Mouse (Mus musculus): ENCODE data around the gene Tmem40. TPM values are rescaled to one million over a fixed set of nuclear protein-coding genes. Genes with fewer than 3 reads are reported as not detected.

Tmem40 gene
- polyA plus RNA-seq, 1 experiment from 2014 or later: 0.84 TPM

DNA sequence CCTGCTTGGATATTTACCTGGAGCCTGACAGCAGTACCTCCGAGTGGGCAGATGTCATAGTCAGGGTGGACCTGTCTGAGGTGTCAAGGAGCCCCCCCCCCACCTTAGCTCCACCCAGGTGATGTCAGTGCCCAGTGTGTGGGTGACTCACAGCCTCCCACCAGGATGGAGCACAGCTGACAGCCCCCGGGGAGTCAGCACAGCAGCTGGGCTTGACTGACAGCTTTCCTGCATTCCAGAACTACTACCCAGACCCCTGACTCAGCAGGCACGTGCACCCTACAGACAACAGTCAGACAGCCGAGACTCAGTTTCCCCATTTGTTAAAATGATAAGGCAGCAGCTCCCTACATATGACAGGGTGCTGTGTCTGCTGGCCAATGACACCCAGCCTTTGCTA, 1.2 kb downstream of the Tmem40 start:
- WGBS: 64% methylated on average over 4 of the region's 4 CpGs
- Histone ChIP-seq H3K27ac (no peak overlapping the region), H3K27me3 (no peaks in the 10 kb centered on the region), H3K4me1 (peaks cover 17% of the 10 kb centered on the region), H3K4me2 (no peak overlapping the region), H3K36me3 (ENCODE audit: poor library complexity, severe bottlenecking) (no peaks in the 10 kb centered on the region), H3K9ac (no peak overlapping the region), H3K9me3 (replicated peaks) (no peaks in the 10 kb centered on the region), H3K4me3 (no peak overlapping the region)
- no peak for ATAC-seq

- Histone ChIP-seq H3K4me1 (peaks cover 17% of the 10 kb centered on the region), H3K9ac (no peak overlapping the region), H3K27me3 (no peaks in the 10 kb centered on the region), H3K4me3 (no peak overlapping the region), H3K4me2 (no peak overlapping the region), H3K36me3 (ENCODE audit: poor library complexity, severe bottlenecking) (no peaks in the 10 kb centered on the region), H3K27ac (no peak overlapping the region), H3K9me3 (replicated peaks) (no peaks in the 10 kb centered on the region)
- no peak for ATAC-seq
- WGBS: 92% methylated on average over 4 of the region's 4 CpGs
Observed at GRCm38 (mm10) chr6:115760137-115760536, 2.1 kb downstream of the Tmem40 start.

DNA sequence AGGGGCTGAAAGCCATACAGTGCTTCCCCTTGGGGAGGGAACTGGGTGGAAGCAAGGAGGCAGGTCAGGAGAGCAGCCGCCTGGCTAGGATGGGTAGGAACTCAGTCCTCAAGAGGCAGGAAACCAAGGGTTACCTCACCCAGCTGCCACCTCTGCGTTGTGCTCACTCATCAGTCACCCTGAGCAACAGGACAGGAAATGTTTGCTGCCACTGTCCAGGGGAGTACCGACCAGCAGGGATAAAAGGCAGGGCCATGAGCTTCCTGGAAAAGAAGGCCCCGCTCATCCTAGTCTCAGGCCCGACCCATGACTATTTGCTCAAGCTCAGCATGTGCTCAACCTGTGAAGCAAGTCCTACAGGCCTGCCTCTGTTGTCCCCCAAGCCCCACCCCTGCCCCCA, 2.7 kb downstream of the Tmem40 start:
- Histone ChIP-seq H3K4me3 (no peak overlapping the region), H3K4me1 (peaks cover 17% of the 10 kb centered on the region), H3K36me3 (ENCODE audit: poor library complexity, severe bottlenecking) (no peaks in the 10 kb centered on the region), H3K27ac (no peak overlapping the region), H3K4me2 (no peak overlapping the region), H3K9ac (no peak overlapping the region), H3K27me3 (no peaks in the 10 kb centered on the region), H3K9me3 (replicated peaks) (no peaks in the 10 kb centered on the region)
- no peak for ATAC-seq
- 89% methylated on average over 5 of the region's 5 CpGs for WGBS

DNA sequence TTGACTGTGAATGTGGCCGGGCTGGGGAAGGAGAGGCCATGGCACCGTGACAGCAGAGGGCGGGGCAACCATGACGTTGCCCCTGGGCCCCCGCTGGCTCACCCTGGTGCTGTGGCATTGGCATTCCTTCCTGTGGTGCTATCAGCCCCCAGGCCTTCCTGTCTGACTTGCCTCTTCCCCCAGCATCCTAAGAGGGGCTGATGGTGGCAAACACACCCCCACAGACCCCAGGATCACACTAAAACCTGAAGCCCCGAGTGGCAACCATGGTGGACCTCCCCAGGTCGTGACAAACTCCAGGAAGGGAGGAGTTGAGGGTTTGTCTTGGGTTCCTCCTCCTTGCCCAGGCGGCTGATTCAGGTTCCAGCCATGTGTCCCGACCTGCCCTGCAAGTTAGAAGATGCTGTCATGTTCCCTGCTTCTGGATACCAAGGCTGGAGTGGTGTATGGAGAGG, 3.2 kb downstream of the Tmem40 start:
- Histone ChIP-seq H3K27me3 (no peaks in the 10 kb centered on the region), H3K27ac (no peak overlapping the region), H3K9ac (no peak overlapping the region), H3K4me3 (no peak overlapping the region), H3K9me3 (replicated peaks) (no peaks in the 10 kb centered on the region), H3K36me3 (ENCODE audit: poor library complexity, severe bottlenecking) (no peaks in the 10 kb centered on the region), H3K4me1 (peaks cover 13% of the 10 kb centered on the region), H3K4me2 (no peak overlapping the region)
- WGBS: 72% methylated on average over 9 of the region's 9 CpGs
- no peak for ATAC-seq

GRCm38 (mm10) chr6:115755536-115755935, 6.7 kb downstream of the Tmem40 start:
- 84% methylated on average over 7 of the region's 7 CpGs for WGBS
- no peak for ATAC-seq

DNA sequence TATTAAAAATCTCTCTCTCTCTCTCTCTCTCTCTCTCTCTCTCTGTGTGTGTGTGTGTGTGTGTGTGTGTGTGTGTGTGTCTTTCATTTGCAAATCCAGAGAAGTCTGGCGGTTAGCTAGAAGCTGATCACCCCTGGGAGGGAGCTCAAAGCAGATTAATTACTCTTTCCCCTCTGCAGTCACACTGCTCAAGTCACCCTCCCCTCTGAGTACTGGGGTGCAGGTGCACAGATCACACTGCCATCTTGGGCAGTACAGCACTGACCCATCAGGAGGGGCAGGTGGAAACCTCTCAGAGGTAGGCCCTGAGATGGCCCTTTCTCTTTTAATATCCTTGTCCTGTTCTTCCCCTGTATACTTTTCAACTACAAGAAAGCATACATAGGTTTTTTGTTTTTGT, 15.9 kb downstream of the Tmem40 start:
- H3K27ac ChIP-seq: no peak overlapping the region
- no peak for ATAC-seq
- H3K36me3 ChIP-seq (ENCODE audit: poor library complexity, severe bottlenecking): no peaks in the 10 kb centered on the region
- WGBS: 7% methylated on average over 1 of the region's 1 CpGs
- no peak overlapping the region for H3K9ac ChIP-seq
- H3K4me3 ChIP-seq: no peak overlapping the region
- no peaks in the 10 kb centered on the region for H3K4me1 ChIP-seq
- H3K9me3 ChIP-seq (replicated peaks): no peaks in the 10 kb centered on the region
- no peak overlapping the region for H3K4me2 ChIP-seq
- H3K27me3 ChIP-seq: no peaks in the 10 kb centered on the region

More at GRCm38 (mm10) chr6:115755536-115755935, 6.7 kb downstream of the Tmem40 start:
- Histone ChIP-seq H3K4me1 (no peaks in the 10 kb centered on the region), H3K36me3 (ENCODE audit: poor library complexity, severe bottlenecking) (no peaks in the 10 kb centered on the region), H3K4me2 (no peak overlapping the region), H3K27ac (no peak overlapping the region), H3K27me3 (no peaks in the 10 kb centered on the region), H3K4me3 (no peak overlapping the region), H3K9ac (no peak overlapping the region), H3K9me3 (replicated peaks) (no peaks in the 10 kb centered on the region)

- Histone ChIP-seq H3K27me3 (no peaks in the 10 kb centered on the region), H3K27ac (no peak overlapping the region), H3K9me3 (replicated peaks) (no peaks in the 10 kb centered on the region), H3K4me3 (no peak overlapping the region), H3K36me3 (ENCODE audit: poor library complexity, severe bottlenecking) (no peaks in the 10 kb centered on the region), H3K9ac (no peak overlapping the region), H3K4me2 (no peak overlapping the region), H3K4me1 (no peaks in the 10 kb centered on the region)
- ATAC-seq: no peak
- WGBS: 5% methylated on average over 1 of the region's 1 CpGs
Observed at GRCm38 (mm10) chr6:115743569-115743968, 18.6 kb downstream of the Tmem40 start.

- Histone ChIP-seq H3K4me3 (no peak overlapping the region), H3K9me3 (replicated peaks) (0 out of 2 replicates have a peak, but pooled peaks cover 4% of the 10 kb centered on the region), H3K27ac (no peak overlapping the region), H3K4me1 (no peaks in the 10 kb centered on the region), H3K36me3 (ENCODE audit: poor library complexity, severe bottlenecking) (no peaks in the 10 kb centered on the region), H3K9ac (no peak overlapping the region), H3K27me3 (no peaks in the 10 kb centered on the region), H3K4me2 (no peak overlapping the region)
- no peak for ATAC-seq
- WGBS: 95% methylated on average over 5 of the region's 5 CpGs
Observed at GRCm38 (mm10) chr6:115739056-115739455, 23.2 kb downstream of the Tmem40 start.

DNA sequence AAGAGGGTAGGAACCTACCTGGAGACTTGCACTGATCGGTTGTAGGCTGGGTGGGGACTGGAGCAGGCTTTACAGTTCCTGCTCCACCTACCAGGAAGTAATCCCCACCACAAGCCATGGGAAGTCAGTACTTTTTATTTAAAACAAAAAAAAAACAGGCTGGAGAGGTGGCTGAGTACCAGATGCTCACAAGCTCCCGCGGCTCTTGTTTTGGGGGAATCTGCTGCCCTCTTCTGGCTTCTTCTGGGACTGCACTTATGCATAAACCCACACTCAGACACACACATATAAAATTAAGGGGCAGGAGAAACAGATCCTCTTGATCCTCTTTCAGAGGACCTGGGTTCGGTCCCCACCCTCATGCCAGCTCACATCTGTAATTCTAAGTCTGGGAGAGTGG, 27.3 kb downstream of the Tmem40 start:
- Histone ChIP-seq H3K27ac (no peak overlapping the region), H3K36me3 (ENCODE audit: poor library complexity, severe bottlenecking) (no peaks in the 10 kb centered on the region), H3K4me3 (no peak overlapping the region), H3K27me3 (no peaks in the 10 kb centered on the region), H3K4me1 (no peaks in the 10 kb centered on the region), H3K9ac (no peak overlapping the region), H3K4me2 (no peak overlapping the region), H3K9me3 (replicated peaks) (0 out of 2 replicates have a peak, but pooled peaks cover 4% of the 10 kb centered on the region)
- WGBS: 64% methylated on average over 4 of the region's 4 CpGs
- no peak for ATAC-seq

GRCm38 (mm10) chr6:115732341-115732928, 29.8 kb downstream of the Tmem40 start:
- Histone ChIP-seq H3K9me3 (replicated peaks) (0 out of 2 replicates have a peak, but pooled peaks cover 4% of the 10 kb centered on the region), H3K4me3 (no peak overlapping the region), H3K36me3 (ENCODE audit: poor library complexity, severe bottlenecking) (no peaks in the 10 kb centered on the region), H3K9ac (no peak overlapping the region), H3K4me1 (no peaks in the 10 kb centered on the region), H3K27me3 (no peaks in the 10 kb centered on the region), H3K27ac (no peak overlapping the region), H3K4me2 (no peak overlapping the region)
- WGBS: 83% methylated on average over 22 of the region's 22 CpGs
- no peak for ATAC-seq

- H3K27me3 ChIP-seq: no peaks in the 10 kb centered on the region
- no peaks in the 10 kb centered on the region for H3K36me3 ChIP-seq (ENCODE audit: poor library complexity, severe bottlenecking)
- no peak for ATAC-seq
- 83% methylated on average over 20 of the region's 20 CpGs for WGBS
- no peak overlapping the region for H3K27ac ChIP-seq
- no peak overlapping the region for H3K4me2 ChIP-seq
- H3K4me3 ChIP-seq: no peak overlapping the region
- H3K9ac ChIP-seq: no peak overlapping the region
- no peaks in the 10 kb centered on the region for H3K4me1 ChIP-seq
- H3K9me3 ChIP-seq (replicated peaks): peaks cover 7% of the 10 kb centered on the region; the same call in 1 of the 2 replicates
Observed at GRCm38 (mm10) chr6:115730560-115731342, 31.5 kb downstream of the Tmem40 start.

GRCm38 (mm10) chr6:115727570-115727969, 34.6 kb downstream of the Tmem40 start:
- no peak for ATAC-seq

More at GRCm38 (mm10) chr6:115727570-115727969, 34.6 kb downstream of the Tmem40 start:
- H3K27me3 ChIP-seq: no peaks in the 10 kb centered on the region
- H3K9me3 ChIP-seq (replicated peaks): peaks cover 3% of the 10 kb centered on the region; the same call in 1 of the 2 replicates
- no peak overlapping the region for H3K4me3 ChIP-seq
- WGBS: 54% methylated on average over 2 of the region's 2 CpGs
- no peak overlapping the region for H3K4me2 ChIP-seq
- no peaks in the 10 kb centered on the region for H3K36me3 ChIP-seq (ENCODE audit: poor library complexity, severe bottlenecking)
- H3K27ac ChIP-seq: no peak overlapping the region
- H3K4me1 ChIP-seq: no peaks in the 10 kb centered on the region
- H3K9ac ChIP-seq: no peak overlapping the region
